Mouse (Mus musculus) hindbrain, embryonic 12.5 days (tissue): ENCODE results near the gene Utp6. TPM values are rescaled to one million over a fixed set of nuclear protein-coding genes. Genes with fewer than 3 reads are reported as not detected.
"Not testable (repeated sequence)": the region's sequence is repeated elsewhere in the genome, so short reads cannot be mapped to it uniquely, and the experiment has no call there.

Experiments used
- ATAC-seq: fragments of 200-750 bp; cut with Nextera tagmentation; 2 replicates; pipeline ENCODE4 v1.8.0; 2017; ENCODE audit warnings: moderate TSS enrichment; ENCODE audit not compliant: low FRiP score
- H3K27ac ChIP-seq: fragments of 300-500 bp; sonication (generic); 2 replicates; pipeline ENCODE4 v1.5.1; 2016; ENCODE audit warnings: mild to moderate bottlenecking
- H3K27me3 ChIP-seq: fragments of 300-500 bp; sonication (generic); 2 replicates; pipeline ENCODE4 v1.6.1; 2016; ENCODE audit warnings: mild to moderate bottlenecking
- H3K36me3 ChIP-seq: fragments of 300-500 bp; sonication (generic); 2 replicates; pipeline ENCODE4 v1.6.1; 2016; ENCODE audit warnings: mild to moderate bottlenecking
- H3K4me1 ChIP-seq: fragments of 300-500 bp; sonication (generic); 2 replicates; pipeline ENCODE4 v1.6.1; 2016
- H3K4me2 ChIP-seq: fragments of 300-500 bp; sonication (generic); replicated peaks from 2 replicates; pipeline ENCODE4 v1.6.1; 2016; ENCODE audit warnings: mild to moderate bottlenecking
- H3K4me3 ChIP-seq: fragments of 300-500 bp; sonication (generic); 2 replicates; pipeline ENCODE4 v1.5.1; 2016; ENCODE audit warnings: mild to moderate bottlenecking
- H3K9ac ChIP-seq: fragments of 300-500 bp; sonication (generic); 2 replicates; pipeline ENCODE4 v1.6.1; 2016; ENCODE audit warnings: mild to moderate bottlenecking, moderate library complexity
- H3K9me3 ChIP-seq: fragments of 300-500 bp; sonication (generic); replicated peaks from 2 replicates; pipeline ENCODE4 v1.6.1; 2016; ENCODE audit warnings: mild to moderate bottlenecking
- WGBS: fragments of 180-500 bp; shearing (Covaris S2); methylation state at CpG from one replicate; pipeline ENCODE4 v1.1.7; 2016; 5-methylcytosine and 5-hydroxymethylcytosine counted together
- polyA plus RNA-seq: library from polyadenylated mRNA; unstranded; fragments of >200 nt; fragmentation: Nextera tagmentation; extraction: Ambion mirVana; gene quantifications from 2 replicates; pipeline ENCODE4 v1.2.1, GENCODE M21; 2016

The Utp6 gene
- polyA plus RNA-seq, 1 experiment from 2014 or later = 50.6 TPM

DNA sequence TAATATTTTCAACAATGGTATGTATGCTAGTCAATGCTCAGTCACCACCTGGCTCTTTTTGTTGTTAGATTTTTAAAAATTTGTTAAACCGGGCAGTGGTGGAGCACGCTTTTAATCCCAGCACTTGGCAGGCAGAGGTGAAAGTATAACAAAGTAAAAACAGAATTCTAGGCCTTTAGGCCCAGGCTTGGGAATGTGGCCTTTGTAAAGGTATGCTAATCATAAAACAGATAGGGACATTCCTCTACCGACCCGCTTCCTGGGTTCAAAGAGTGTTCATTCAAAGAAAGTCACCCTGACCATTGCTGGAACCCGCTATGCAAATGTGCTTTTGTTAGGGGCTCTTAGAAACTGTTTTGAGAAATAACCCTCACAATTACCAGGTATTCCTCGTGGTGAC lies 14.5 kb upstream of the Utp6 start:
- not testable (repeated sequence) for ATAC-seq, H3K4me2 ChIP-seq, H3K9ac ChIP-seq, H3K4me3 ChIP-seq, H3K36me3 ChIP-seq, H3K27ac ChIP-seq, H3K9me3 ChIP-seq
- 76% methylated on average over 6 of the region's 6 CpGs for WGBS
- Histone ChIP-seq H3K27me3 (peaks cover 22% of the 10 kb centered on the region), H3K4me1 (peaks cover 11% of the 10 kb centered on the region)

DNA sequence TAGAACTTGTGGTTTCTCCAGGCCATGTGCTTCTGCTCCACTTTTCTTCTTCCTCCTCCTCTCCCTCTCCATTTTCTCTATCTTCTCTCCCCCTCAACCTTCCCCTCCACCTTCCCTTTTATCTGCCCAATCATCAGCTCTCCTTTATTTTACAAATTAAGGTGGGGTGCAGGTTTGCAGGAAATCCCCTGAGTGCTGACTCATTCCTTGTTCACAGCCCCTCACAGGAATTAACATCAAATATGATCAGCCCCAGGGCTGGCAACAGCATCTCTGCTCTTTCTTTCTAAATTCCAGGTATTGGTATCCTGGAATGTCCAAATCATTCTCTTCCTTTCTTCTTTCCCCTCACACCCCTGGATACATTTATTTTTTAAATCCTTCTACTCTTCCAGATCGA lies 14.0 kb upstream of the Utp6 start:
- Histone ChIP-seq H3K9me3 (no peaks in the 10 kb centered on the region), H3K27ac (no peak overlapping the region)

DNA sequence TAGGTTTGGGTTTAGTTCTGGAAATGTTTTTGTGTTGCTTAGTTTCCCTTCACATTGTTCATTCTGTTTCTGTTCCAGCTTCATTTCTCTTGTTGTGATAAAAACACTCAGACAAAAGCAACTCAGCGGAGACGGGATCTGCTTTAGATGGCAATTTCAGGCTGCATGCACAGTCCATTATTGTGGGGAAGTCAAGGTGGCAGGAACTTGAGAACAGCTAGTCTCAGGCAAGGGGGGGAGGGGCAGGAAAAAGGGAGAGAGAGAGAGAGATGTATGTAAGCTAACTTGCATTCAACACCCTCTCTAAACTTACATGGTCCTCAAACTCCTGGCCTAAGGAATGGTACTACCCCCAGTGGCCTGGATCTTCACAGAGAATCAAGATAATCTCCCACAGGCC lies 13.2 kb upstream of the Utp6 start:
- Histone ChIP-seq H3K4me3 (no peak overlapping the region), H3K4me2 (no peak overlapping the region), H3K27ac (no peak overlapping the region), H3K9ac (no peak overlapping the region), H3K27me3 (peaks cover 22% of the 10 kb centered on the region), H3K36me3 (no peaks in the 10 kb centered on the region), H3K4me1 (peaks cover 11% of the 10 kb centered on the region), H3K9me3 (no peaks in the 10 kb centered on the region)
- 33% methylated on average over 2 of the region's 2 CpGs for WGBS
- no peak for ATAC-seq

More for the DNA sequence above, 14.0 kb upstream of the Utp6 start:
- peaks cover 11% of the 10 kb centered on the region for H3K4me1 ChIP-seq
- WGBS = 89% methylated on average over 1 of the region's 1 CpGs
- no peak overlapping the region for H3K4me2 ChIP-seq
- ATAC-seq = no peak
- peaks cover 22% of the 10 kb centered on the region for H3K27me3 ChIP-seq
- no peak overlapping the region for H3K9ac ChIP-seq
- H3K36me3 ChIP-seq = no peaks in the 10 kb centered on the region
- no peak overlapping the region for H3K4me3 ChIP-seq

DNA sequence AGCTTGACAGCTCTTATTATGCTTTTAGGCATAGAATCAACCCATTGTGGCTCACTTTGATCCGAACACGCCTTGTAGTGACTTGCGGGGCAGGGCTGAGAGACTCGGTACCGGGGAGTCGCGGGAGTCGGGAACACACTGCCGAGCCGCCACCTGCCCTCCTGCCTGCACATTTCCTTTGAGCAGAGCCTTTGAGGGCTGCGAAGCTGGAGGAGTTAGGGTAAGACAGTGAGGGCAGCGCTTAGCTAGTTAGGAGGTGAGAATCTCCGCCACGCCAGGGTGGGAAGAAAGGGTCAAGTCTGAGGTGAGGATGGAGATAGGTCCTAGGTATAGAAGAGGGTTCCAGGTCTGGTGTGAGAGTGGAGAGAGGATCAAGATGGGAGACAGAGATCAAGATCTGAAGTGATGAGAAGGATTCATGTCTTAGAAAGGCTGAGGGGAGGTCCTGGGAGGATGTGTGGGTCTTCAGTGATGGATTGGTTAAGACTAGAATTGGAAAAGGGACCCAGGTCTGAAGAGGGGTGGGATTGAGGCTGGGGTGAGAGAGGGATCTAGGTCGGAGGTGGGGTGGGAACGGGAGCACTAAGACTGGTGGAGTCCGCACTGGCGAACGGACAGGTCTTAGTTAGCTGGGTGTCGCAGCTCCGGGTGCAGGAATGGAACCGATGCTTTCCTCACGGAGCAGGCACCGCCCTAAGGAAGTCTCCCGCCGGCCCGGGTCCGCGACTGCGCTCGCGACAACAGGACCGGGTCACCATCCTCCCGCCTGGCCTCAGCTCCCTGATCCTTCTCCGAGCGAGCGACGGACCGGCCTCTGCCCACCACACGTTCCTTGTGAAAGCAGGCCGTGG lies 11.7 kb upstream of the Utp6 start:
- H3K9ac ChIP-seq = peak overlapping the region; percentile 56
- peaks cover 22% of the 10 kb centered on the region for H3K27me3 ChIP-seq
- H3K4me3 ChIP-seq = peak overlapping the region; percentile 50
- H3K9me3 ChIP-seq = no peaks in the 10 kb centered on the region
- peak overlapping the region; percentile 87 for H3K4me2 ChIP-seq
- no peak overlapping the region for H3K27ac ChIP-seq
- H3K4me1 ChIP-seq = peaks cover 11% of the 10 kb centered on the region
- no peaks in the 10 kb centered on the region for H3K36me3 ChIP-seq
- WGBS = under 1% methylated on average over 41 of the region's 41 CpGs
- ATAC-seq = 0 out of 2 replicates have a peak, but pooled peaks have one; percentile 46

DNA sequence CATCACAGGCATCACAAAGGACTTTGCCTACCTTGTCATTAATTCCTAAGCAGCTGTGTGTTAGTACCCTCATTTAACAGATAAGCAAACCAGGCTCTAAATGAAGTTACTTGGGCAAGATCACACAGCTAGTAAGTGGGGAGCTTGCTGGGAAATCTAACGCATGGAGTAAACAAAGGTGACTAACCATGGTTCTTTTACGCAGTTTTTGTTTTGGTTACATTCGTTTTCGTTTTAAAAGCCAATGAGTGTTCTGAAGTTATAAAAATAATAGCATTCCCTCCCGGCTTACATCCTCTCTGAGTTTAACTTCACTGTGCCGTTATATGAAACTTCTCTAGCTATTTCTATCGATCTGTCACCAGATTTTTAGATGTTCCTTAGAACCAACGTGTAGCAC lies 10.9 kb upstream of the Utp6 start:
- no peaks in the 10 kb centered on the region for H3K36me3 ChIP-seq
- peaks cover 11% of the 10 kb centered on the region for H3K4me1 ChIP-seq
- no peak for ATAC-seq
- H3K4me3 ChIP-seq = peak overlapping the region; percentile 50
- 18% methylated on average over 8 of the region's 8 CpGs for WGBS
- H3K4me2 ChIP-seq = peak overlapping the region; percentile 87
- peaks cover 22% of the 10 kb centered on the region for H3K27me3 ChIP-seq
- no peaks in the 10 kb centered on the region for H3K9me3 ChIP-seq
- peak overlapping the region; percentile 56 for H3K9ac ChIP-seq
- no peak overlapping the region for H3K27ac ChIP-seq

DNA sequence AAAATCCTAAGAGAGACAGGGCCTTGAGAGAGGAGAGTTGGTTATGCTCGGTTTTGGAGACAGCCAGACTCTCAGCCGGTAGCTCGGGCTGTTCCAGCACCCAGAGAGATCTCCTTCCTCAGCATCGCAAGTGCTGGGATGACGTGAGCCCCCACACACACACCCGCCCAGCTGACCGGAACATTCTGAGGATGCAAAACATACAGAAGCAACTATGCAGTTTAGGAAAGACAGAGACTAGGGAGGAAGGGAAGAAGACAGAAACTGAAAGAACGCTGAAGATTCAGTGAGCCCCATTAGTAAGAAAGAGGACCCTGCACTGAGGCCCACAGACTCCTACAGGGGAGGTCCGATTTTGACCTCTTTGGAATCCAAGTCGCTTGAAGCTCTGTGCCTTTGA lies 5.6 kb upstream of the Utp6 start:
- Histone ChIP-seq H3K4me2 (no peak overlapping the region), H3K9me3 (no peaks in the 10 kb centered on the region), H3K4me3 (no peak overlapping the region), H3K27me3 (peaks cover 7% of the 10 kb centered on the region; the same call in 1 of the 2 replicates), H3K36me3 (no peaks in the 10 kb centered on the region), H3K27ac (no peak overlapping the region), H3K9ac (no peak overlapping the region), H3K4me1 (no peaks in the 10 kb centered on the region)
- ATAC-seq = no peak
- WGBS = 81% methylated on average over 10 of the region's 10 CpGs

DNA sequence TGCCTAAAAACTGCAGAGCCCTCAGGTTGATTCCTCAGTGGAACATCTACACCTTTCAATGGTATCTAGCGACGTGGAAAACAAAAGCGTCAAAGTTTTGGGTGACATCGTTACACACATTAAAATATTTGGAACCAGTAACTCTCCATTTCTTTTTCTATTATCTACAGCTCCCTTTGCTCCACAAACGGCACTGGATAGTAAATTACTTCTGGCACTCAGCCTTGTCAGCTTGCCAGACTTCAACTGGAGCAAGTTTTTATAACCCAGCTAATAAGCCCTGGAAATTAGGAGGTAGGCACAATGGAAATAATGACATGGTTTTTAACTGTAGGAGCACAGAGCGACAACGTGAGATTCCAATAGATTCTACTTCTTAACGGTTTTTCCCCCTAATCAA lies 3.7 kb upstream of the Utp6 start:
- no peaks in the 10 kb centered on the region for H3K9me3 ChIP-seq
- no peaks in the 10 kb centered on the region for H3K36me3 ChIP-seq
- no peak overlapping the region for H3K4me2 ChIP-seq
- no peak overlapping the region for H3K4me3 ChIP-seq
- no peak overlapping the region for H3K9ac ChIP-seq
- H3K27ac ChIP-seq = no peak overlapping the region
- ATAC-seq = no peak
- H3K27me3 ChIP-seq = peaks cover 7% of the 10 kb centered on the region; the same call in 1 of the 2 replicates
- 73% methylated on average over 8 of the region's 8 CpGs for WGBS
- peaks cover 8% of the 10 kb centered on the region for H3K4me1 ChIP-seq

DNA sequence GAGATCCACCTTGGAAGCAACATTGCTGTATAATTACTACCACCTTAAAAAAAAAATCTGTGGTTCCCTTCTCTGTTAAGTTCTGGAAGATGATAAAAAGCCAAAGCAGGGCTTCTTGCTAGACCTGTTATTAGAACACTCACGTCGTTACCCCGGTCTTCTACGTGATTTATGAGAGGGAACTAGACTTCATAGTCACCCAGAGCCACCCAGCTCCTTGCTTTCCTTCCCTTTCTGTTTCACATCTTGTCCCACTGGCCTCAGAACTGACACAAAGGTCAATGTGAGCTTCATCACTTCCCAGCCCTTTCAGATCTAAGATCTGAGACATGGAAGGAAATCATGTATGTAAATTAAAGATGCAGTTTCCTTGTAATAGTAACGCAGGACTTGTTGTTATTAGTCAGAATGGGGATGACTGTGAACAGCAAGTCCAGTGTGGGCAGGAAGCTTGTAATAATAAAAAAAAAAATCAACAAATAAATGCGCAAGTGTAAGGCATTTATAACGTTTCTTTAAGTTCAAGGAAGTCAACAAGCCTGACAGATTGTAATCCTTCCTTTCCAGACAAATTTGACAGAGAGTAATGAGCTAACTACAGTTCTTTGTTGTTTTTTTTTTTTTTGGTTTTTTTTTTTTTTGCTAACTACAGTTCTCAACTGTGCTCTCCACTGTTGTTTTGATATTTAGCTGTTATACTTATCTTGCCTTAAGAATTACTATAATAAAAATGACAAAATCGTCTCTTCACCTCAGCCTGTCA lies 1.2 kb upstream of the Utp6 start:
- Histone ChIP-seq H3K27me3 (peaks cover 7% of the 10 kb centered on the region; the same call in 1 of the 2 replicates), H3K9me3 (no peaks in the 10 kb centered on the region), H3K4me3 (no peak overlapping the region), H3K4me2 (peak overlapping the region; percentile 66), H3K36me3 (peaks cover 12% of the 10 kb centered on the region), H3K27ac (no peak overlapping the region), H3K4me1 (peaks cover 8% of the 10 kb centered on the region), H3K9ac (no peak overlapping the region)
- 73% methylated on average over 8 of the region's 8 CpGs for WGBS
- no peak for ATAC-seq

DNA sequence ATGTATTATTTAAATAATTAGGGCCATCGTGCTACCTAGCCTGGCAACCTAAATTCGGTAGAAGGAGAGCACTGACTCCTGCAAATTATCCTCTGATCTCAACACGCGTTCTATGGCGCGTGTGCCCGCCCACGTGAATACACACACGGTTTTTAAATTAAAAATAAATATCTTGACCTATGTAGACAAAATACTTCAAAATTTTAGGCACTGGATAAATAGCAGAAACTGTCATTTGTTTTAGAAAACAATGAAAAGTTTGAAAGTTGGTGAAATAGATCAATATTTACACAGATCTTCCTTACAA lies 640 bp upstream of the Utp6 start:
- H3K27ac ChIP-seq = no peak overlapping the region
- WGBS = 4% methylated on average over 9 of the region's 9 CpGs
- H3K9ac ChIP-seq = peak overlapping the region; percentile 57; the same call in 1 of the 2 replicates

DNA sequence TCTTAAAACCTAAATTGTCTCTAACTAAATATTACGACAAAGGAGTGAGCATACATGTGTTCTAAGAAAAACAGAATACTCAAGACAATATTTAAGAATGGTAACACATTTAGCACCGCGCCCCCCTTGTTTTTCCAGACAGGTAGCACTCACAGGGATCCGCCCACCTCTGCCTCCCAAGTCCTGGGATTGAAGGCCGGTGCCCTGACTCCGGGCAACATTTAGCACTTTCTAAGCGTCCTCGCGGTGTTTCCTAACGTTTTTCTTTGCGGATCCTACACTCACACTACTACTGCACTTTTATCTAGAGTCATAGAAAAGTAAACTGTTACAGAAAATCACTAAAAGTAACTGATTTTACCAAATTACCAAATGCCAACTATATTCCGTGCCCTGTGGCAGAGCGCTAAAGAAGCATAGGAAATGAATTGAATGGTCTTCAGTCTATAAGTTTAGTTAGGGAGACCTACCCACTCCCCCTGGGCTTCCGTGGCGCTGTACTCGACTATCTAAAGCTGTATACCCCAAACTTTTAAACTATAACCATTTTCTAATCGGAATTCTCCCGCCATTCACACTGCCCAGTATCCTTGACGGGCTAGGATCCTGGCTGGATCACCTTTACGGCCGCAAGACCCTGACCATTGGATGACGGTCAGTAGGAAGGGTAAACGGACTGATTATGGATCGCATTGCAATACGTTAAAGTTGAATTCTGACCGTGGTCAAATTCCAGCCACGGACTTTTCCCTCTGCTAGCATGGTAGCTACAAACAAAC lies 655 bp downstream of the Utp6 start:
- H3K4me3 ChIP-seq = peak overlapping the region; percentile 53
- 7% methylated on average over 27 of the region's 27 CpGs for WGBS
- H3K4me2 ChIP-seq = peak overlapping the region; percentile 66
- peaks cover 7% of the 10 kb centered on the region; the same call in 1 of the 2 replicates for H3K27me3 ChIP-seq
- peaks cover 8% of the 10 kb centered on the region for H3K4me1 ChIP-seq
- no peaks in the 10 kb centered on the region for H3K9me3 ChIP-seq
- H3K9ac ChIP-seq = peak overlapping the region; percentile 57
- peaks cover 30% of the 10 kb centered on the region for H3K36me3 ChIP-seq
- H3K27ac ChIP-seq = 0 out of 2 replicates have a peak overlapping the region, but pooled peaks have one; percentile 25
- peak; percentile 53 for ATAC-seq

More for the DNA sequence above, 640 bp upstream of the Utp6 start:
- Histone ChIP-seq H3K36me3 (peaks cover 17% of the 10 kb centered on the region), H3K4me3 (peak overlapping the region; percentile 53), H3K27me3 (peaks cover 7% of the 10 kb centered on the region; the same call in 1 of the 2 replicates), H3K9me3 (no peaks in the 10 kb centered on the region), H3K4me1 (peaks cover 8% of the 10 kb centered on the region), H3K4me2 (peak overlapping the region; percentile 66)
- ATAC-seq = no peak

DNA sequence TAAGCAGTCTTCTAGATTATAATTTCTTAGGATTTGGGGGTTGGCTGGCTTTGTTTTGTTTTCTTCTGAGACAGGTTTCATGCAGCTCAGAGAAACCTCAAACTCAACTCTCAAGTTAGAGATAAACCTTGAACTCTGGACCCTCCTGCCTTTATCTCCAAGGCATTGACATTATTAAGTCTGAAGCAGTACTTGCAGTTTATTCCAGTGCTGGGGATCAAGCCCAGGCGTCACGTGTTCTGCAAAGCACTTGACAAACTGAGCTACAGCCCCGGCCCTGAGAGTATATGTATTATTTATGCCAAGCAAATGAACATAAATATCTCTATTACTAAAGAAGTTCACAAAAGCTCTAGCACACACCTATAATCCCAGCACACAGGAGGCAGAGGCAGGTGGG lies 14.9 kb downstream of the Utp6 start:
- Histone ChIP-seq H3K4me1 (no peaks in the 10 kb centered on the region), H3K9me3 (no peaks in the 10 kb centered on the region), H3K36me3 (peaks cover 84% of the 10 kb centered on the region), H3K9ac (no peak overlapping the region), H3K4me3 (no peak overlapping the region), H3K27me3 (no peaks in the 10 kb centered on the region), H3K27ac (no peak overlapping the region), H3K4me2 (no peak overlapping the region)
- 97% methylated on average over 3 of the region's 3 CpGs for WGBS
- ATAC-seq = no peak

DNA sequence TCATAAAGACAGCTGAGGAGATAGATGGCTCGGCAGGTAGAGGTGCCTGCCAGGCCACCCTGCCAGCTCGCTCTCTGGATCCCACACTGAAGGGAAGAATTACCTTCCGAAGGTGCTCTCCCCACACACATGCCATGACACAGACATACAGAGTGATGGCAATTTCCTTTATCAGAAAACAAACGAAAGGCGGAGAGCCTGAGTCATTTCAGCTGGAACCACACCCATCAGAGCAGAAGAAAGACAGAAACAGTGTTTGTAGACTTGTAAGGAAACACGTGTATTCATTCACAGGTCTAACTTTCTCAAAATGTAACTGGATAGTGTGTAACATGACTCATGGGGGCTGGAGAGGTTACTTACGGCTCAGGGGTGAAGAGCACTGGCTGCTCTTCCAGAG lies 18.6 kb downstream of the Utp6 start:
- Histone ChIP-seq H3K4me2 (no peak overlapping the region), H3K4me3 (no peak overlapping the region), H3K4me1 (no peaks in the 10 kb centered on the region), H3K9ac (no peak overlapping the region), H3K27me3 (no peaks in the 10 kb centered on the region), H3K27ac (no peak overlapping the region), H3K9me3 (no peaks in the 10 kb centered on the region), H3K36me3 (peaks cover 77% of the 10 kb centered on the region)
- 93% methylated on average over 7 of the region's 7 CpGs for WGBS
- ATAC-seq = no peak
